Mouse (Mus musculus) heart, postnatal 25 days (tissue): ENCODE measurements around the gene Rnf115. TPM values are rescaled to one million over a fixed set of nuclear protein-coding genes. Genes with fewer than 3 reads are reported as not detected.
A peak's percentile ranks its signal among the peaks of the same experiment; 100 is the strongest.
"Not testable (repeated sequence)": the region's sequence is repeated elsewhere in the genome, so short reads cannot be mapped to it uniquely, and the experiment has no call there.

Experiments
- DNase-seq: peaks from one replicate; pipeline ENCODE4 v3.0.0; 2022; ENCODE audit warnings: low spot score
- intact Hi-C: fragments of 180-260 bp; cut with DNase I; formaldehyde crosslinking; loops from one replicate; pipeline ENCODE4 v1.15.1; 2025
- total RNA-seq, 2 experiments: library from RNA; stranded (reverse); gene quantifications; 2 replicates each; pipeline ENCODE4 v1.2.3; 2021

Gene Rnf115
- 10 to 100 TPM; 22.8 to 23.3 TPM for total RNA-seq

DNA sequence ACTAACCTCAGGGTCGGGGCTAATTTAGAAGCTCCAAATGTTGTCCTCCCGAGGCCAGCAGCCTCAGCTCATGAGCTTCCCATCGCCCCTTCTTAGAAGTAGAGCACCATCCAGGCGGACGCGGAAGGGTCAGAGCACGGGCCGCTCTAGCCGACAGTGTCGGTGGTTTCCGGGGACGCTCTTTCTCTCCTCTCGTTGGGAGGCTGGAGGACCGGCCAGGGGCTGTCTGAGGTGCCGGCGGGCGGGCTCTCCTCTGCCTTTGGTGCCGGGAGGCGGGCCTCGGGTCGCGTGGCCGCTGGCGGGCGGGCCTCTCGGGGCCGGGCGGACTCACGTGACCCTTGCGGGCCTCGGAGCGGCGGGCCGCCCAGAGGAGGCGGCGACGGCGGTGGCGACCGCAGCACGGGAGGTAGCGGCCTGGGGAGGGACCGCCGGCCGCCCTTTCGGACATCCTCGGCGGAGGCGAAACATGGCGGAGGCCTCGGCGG lies at the start of gene Rnf115, which contains the start of gene Polr3c:
TSS of gene Rnf115 (plus strand) at position 322 of the 485 bp plus-strand sequence.
TSS of gene Polr3c (minus strand) at position 286 of the 485 bp plus-strand sequence.
- peak; percentile 97 for DNase-seq
- intact Hi-C loops = loop anchor here (2.0 to 5.0 kb wide), 2 partner anchors 31 to 55 kb away; partner anchors contain the start of gene Pias3

DNA sequence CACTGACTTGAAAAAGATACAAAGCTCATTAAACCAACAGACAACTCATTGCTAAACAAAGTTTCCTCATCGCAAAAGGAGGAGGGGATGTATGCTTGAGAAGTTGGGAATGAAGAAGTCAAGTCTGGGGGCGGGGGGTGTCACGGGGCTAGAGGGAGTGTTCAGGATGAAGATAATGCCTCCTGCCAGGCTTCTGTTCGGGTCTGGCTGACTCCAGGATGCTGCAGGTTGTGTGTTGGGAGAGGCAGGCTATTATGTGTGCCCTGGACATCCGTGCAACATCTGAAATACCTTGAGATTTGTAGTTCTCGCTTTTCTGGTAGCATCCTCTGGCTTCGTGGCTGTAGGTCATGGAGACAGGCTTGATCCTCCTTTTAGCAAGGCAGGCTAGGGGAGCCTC lies 49.0 kb upstream of the Rnf115 start:
- intact Hi-C loops = no loop called here
- DNase-seq = no peak

DNA sequence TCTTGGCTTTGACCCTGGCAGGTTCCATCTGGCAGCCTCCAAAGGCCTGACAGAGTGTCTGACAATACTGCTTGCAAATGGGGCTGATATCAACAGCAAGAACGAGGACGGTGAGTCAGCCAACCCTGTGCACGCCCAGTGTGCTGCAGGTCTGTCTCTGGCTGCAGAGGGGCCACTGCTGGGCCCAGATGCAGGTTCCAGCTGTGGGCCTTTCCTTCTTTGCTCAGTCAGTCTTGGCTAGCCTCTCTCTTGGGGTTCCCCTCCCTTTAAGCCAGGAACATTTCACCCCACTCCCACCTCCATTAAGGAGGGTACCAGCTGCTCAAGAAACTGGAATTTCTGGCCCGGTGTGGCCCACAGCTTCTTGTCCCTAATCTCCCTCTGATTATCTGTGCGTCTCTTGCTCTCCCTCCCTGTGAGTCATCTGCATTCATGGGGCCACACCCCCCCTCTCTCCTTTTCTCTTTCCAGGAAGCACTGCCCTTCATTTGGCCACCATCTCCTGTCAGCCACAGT lies 48.2 kb upstream of the Rnf115 start:
- intact Hi-C loops = no loop called here
- DNase-seq = no peak

DNA sequence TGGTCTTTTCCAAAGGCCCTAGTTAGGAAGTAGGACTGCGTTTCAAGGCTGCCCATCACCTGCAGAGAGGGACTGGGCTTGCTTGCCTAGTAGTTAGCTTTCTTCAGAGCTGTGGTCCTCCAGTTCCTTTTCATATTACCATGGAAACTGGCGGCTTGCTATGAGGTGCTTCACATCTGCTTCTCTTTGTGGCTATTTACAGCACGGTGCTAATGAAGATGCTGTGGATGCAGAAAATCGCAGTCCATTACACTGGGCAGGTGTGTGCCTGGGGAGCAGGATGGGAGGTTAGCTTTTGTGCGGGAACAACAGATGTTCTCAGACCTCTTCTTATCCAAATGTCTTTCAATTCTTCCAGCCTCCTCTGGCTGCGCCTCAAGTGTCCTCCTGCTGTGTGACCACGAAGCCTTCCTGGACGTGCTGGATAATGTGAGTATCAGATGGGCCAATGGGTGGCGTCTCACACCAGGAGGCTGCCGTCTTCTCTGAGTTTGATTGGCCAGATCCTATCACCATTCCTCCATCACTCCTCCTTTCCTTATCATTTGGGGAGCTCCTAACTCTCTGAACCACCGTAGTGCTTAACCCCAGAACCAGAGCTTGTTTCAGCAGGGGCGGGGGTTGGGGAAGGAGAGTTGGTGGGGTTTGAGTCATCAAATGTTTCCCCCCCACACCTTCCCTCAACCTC lies 47.1 kb upstream of the Rnf115 start:
- no peak for DNase-seq
- intact Hi-C loops = no loop called here

DNA sequence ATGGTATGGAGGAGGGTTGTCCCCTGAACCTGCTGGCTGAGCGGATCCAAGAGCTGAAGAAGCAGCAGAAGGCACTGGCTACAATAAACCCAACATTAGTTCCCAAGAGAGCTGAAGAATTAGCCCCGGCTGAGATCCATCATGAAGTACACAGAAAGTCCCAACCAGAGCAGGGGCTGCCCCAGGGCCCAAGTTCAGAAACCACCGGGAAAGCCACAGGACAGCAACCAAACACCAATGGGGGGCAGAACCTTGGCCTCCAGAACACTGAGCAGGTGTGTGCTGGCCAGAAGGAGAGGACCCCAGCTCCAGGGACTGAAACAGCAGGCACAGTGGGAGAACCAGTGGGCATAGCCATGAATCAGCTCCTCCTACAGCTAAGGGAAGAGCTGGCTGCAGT lies 44.0 kb upstream of the Rnf115 start:
- intact Hi-C loops = no loop called here

DNA sequence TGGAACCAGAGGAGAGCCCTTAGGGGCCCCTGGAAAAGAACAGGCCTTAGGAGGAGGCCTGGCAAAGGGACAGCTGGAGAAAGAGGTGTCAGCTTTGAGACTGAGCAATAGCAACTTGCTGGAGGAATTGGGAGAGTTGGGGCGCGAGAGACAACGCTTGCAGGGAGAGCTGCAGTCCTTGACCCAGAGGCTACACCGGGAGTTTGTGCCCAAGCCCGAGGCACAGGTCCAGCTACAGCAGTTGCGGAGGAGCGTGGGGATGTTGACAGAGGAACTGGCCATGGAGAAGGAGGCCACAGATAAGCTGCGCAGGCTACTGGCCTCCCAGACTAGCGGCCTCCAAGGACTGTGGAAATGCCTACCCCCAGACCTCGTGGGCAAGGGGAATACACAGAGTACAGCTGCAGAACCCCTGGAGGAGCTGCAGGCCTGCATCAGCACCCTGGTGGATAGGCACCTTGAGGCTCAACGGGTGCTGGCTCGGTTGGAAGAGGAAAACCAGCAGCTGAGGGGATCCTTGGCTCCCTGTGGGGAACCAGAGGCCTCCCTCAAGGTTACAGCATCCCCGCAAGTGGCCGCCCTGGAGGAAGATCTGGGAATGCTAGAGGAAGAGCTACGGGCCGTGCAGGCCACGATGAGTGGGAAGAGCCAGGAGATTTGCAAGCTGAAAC lies 43.2 kb upstream of the Rnf115 start:
- no peak for DNase-seq
- intact Hi-C loops = no loop called here

More for the DNA sequence above, 44.0 kb upstream of the Rnf115 start:
- no peak for DNase-seq

DNA sequence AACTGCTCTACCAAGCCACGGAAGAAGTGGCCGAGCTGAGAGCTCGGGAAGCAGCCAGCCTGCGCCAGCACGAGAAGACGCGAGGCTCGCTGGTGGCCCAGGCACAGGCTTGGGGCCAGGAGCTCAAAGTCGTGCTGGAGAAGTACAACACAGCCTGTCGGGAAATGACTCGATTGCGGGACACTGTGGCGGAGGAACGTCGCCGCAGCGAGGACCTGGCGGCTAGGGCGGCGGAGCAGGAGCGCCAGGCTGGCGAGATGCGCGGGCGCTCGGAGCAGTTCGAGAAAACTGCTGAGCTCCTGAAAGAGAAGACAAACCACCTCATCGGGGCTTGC lies 42.7 kb upstream of the Rnf115 start:
- DNase-seq = no peak
- intact Hi-C loops = no loop called here

DNA sequence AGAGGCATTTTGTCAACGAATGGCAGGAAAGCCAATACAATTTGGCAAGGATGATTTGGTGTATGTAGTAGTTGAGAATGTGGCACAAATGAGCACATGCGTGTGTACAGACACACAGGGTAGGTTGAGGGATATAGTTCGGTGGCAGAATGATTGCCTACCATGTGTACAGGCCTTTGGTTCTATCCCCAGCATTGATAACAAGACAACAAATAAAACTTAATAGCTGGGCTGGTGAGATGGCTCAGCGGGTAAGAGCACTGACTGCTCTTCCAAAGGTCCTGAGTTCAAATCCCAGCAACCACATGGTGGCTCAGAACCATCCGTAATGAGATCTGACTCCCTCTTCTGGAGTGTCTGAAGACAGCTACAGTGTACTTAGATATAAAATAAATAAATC lies 41.4 kb upstream of the Rnf115 start:
- intact Hi-C loops, DNase-seq: not testable (repeated sequence)

DNA sequence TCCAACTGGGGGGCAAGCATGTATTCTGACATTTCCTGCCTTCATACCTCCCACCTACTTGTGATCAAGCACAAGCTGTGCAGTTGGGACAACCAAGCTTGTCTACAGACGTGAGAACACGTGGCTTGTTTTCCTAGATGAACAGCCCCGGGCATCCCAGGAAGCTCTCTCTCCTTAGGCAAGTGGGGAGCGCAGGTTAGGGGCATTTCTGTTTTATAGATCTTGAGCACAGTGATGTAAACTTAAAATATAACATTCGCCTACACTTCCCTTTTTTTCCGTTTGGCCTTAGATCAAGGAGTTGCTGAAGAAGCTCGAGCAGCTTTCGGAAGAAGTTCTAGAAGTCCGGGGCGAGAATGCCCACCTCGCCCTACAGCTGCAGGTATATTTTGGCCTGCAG lies 38.6 kb upstream of the Rnf115 start:
- intact Hi-C loops = no loop called here
- DNase-seq = no peak

DNA sequence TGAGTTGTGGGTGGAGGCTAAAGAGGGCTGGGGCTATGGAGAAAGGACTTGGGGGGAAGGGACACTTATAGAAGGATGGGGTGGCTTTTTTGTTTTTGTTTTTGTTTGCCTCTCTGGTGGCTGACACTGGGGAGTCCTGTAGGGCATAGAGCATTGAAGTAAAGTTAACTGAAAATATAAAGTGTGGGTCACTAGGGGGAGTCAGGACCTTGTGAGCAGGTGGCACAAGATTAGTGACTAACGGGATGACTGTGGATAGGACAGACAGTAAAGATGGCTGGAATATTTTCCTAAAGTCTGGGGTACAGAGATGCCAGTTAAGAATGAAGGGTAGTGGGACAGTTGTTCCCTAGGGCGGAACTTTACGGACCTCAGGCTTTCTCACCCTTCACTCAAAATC lies 37.2 kb upstream of the Rnf115 start:
- intact Hi-C loops = no loop called here

DNA sequence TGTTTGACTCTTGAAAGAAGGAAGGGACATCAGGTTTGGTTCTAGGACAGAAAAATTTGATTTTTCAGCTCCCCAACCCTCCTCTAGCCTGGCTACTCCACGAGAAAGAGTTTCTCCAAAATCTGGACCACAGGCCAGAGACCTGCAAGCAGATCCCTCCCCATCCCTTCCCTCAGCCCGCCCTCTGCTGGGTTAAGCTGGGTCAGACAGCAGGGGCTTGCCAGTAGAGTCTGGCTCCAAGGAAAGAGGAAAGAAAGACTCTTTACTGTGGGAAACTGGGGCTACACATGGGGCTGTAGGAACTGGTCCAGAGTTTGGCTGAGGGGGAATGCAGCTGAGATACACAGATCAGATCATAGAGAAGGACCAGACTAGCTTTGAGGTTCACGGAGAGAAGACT lies 35.0 kb upstream of the Rnf115 start:
- intact Hi-C loops = loop anchor here (2.0 kb wide), 1 partner anchor 22 kb away; the partner anchor contains the start of gene Ankrd35
- DNase-seq = no peak

More for the DNA sequence above, 37.2 kb upstream of the Rnf115 start:
- DNase-seq = no peak

DNA sequence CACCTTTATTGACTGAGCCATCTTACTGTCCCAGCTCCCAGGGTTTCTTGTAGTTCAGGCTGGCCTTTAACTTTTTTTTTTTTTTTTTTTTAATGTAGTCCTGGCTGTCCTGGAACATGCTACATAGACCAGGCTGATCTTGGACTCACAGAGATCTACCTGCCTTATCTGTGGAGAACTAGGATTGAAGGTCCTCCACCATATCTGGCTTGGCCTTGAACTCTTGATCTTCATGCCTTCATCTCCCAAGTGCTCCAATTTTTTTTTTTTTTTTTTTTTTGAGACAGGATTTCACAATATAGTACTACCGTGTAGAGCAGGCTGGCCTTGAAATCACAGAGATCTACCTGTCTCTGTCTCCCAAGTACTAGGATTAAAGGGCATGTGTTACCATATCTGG lies 33.9 kb upstream of the Rnf115 start:
- no peak for DNase-seq
- intact Hi-C loops = loop anchor here (2.0 kb wide), 1 partner anchor 23 kb away; the partner anchor contains the start of gene Ankrd35

DNA sequence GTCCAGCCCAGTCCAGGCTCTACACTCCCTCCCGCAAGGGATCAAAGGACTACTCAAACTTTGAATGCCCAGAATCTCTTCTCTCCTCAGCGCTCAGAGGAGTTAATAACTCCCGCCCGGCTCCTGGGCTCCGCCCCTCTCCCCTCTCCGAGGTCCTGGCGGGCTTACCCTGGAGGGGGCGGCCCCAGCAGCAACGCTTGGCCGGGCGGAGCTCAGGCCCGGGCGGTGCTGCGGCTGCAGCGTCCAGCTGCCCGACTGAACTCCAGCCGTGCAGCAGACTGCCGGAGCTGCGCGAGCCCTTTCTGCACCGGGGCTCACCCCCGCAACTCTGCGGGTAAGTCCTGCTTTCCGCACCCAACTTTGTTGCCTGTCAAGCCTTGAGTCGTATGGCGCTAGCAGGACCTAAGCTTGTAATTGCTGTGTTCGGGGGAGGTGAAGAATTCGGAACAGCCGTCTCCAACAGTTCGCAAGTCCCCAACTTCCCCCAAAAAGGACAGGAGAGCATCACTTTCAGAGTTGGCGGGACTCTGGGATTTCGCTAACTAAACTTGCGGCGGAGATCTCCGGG lies 31.2 kb upstream of the Rnf115 start, which contains the start of gene Pias3:
TSS of gene Pias3 (plus strand) at position 187 of the 568 bp plus-strand sequence.
- DNase-seq = peak; percentile 81
- intact Hi-C loops = loop anchor here (2.0 kb wide), 1 partner anchor 31 kb away; the partner anchor contains the start of genes Polr3c and Rnf115

DNA sequence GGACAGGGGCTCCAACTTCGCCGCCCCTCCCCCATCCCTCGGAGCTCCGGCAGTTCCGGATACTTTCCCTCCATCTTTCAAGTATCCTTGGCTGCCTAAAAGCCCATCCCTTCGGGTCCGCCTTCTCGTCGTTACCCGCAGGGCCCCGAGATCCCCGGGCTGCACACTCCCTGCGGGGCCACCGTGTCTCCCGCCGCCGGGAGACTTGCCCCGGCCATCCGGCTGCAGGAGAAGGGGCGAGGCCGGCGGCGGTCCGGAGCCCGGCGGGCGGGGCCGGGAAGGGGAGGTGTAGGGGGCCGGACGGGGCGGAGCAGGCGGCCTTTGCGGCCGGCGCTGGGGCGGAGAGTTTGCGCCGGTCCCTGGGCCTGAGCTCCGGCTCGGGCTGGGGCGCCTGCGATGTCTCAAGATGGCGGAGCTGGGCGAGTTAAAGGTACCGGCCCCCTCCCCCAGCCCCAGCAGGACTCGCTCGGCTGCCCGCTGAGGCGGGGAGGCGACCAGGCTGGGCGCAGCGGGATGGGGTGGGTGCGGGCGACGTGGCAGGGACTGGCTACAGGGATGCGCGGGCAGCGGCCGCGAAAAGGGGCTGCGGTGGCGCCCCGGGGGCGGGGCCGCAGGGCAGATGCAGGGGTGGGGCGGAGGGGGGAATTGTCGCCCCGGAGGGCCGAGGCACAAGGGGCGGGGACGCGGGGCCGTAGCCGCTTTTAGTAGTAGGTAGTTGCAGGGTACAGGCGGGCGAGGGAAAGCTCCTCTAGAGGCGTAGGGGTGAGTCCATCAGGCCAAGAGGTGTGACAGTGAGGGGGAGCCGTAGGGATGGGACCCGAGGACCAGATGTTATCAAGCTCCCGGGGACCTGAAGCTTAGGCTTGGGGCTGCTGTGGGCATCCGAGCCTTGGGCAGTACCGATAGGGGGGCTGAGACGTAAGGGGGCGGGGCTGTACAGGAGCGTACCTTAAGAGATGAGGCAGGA lies 30.4 kb upstream of the Rnf115 start:
- intact Hi-C loops = loop anchor here (2.0 kb wide), 1 partner anchor 30 kb away; the partner anchor contains the start of genes Polr3c and Rnf115
- peak; percentile 89 for DNase-seq

DNA sequence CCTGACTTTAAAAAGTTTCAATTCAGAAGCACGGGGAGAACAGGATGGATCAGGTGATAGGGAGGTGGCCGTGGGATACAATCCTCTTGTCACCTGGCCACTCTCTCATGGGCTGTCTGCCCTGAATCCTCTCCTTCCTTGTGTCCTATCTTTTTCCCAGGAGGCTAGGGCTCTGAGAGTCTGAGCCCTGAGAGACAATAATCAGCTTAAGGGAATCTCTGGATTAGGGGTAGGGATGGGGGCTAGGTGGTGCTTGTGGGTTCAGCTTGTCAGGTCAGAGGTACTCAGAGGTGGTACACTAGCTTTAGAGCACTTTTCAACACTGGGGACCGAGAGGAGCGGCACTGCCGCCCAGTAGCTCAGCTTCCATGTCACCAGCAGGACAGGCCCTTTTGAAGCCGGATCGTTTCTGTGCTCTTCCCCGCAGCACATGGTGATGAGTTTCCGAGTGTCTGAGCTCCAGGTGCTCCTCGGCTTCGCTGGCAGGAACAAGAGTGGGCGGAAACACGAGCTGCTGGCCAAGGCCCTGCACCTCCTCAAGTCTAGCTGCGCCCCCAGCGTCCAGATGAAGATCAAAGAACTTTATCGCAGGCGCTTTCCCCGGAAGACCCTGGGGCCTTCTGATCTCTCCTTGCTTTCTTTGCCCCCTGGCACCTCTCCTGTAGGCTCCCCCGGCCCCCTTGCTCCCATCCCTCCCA lies 28.3 kb upstream of the Rnf115 start:
- intact Hi-C loops = no loop called here
- no peak for DNase-seq

DNA sequence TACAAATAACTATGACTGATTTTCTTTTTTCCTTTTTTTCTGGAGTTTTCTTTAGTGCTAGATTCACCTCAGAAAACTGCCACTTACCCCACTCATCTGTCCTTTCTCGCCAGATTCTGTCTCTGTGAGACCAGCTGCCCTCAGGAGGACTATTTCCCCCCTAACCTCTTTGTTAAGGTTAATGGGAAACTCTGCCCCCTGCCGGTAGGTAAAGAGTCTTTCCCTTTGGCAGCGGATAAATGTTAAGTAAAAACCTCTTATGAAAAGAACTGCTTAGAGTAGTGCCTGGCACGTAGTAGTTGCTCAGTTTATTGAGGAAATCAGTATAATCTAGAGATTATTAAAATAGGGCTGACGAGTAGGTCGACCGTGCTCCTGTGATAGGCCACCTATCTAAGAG lies 27.1 kb upstream of the Rnf115 start:
- DNase-seq = no peak
- intact Hi-C loops = no loop called here

DNA sequence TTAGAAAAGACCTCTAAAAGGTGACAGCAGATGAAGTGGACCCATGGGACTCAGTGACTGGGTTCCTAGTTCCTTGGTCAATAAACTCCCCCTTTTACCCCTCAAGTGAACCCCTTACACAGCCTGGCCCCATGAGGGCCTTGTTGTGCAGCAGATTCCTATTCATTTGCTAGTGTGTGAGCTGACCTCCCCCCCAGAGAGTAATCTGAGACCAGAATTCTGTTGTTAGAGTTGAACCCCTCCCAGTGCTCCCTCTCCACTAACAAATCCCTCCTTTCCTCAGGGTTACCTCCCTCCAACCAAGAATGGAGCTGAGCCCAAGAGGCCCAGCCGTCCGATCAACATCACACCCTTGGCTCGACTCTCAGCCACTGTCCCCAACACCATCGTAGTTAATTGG lies 26.5 kb upstream of the Rnf115 start:
- no peak for DNase-seq
- intact Hi-C loops = no loop called here

DNA sequence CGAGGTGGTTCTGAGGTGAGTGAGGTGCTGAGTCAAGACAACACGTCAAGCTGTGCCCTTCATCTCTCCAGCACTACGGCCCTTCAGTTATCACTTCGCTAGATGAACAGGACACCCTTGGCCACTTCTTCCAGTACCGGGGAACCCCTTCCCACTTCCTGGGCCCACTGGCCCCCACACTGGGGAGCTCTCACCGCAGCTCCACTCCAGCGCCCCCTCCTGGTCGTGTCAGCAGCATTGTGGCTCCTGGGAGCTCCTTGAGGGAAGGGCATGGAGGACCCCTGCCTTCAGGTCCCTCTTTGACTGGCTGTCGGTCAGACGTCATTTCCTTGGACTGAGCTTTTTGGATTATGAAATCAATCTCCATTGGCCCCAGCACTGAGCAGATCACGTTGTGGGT lies 22.7 kb upstream of the Rnf115 start:
- intact Hi-C loops = loop anchor here (5.0 kb wide), 2 partner anchors 37 to 62 kb away; no protein-coding TSS in a partner anchor
- DNase-seq = no peak

DNA sequence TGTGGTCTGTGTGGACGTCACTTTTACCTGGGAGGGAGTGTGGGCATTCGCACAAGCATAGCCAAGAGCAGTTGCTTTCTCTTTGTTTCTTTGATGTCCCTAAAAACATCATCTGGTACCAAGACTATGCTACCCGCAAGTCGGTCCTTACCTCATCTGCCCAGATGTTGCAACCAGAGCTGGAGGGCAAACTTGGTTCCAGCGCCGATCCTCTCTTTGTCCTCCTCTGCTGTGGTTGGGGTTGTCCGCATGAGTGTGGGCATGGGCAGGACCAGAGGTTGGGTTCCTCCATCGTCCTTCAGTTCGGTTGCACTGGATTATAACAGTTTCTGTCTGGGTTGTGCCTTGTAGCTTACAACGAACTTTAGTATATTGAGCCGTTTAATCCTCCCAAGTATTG lies 21.2 kb upstream of the Rnf115 start:
- intact Hi-C loops = loop anchor here (5.0 kb wide), 2 partner anchors 39 to 64 kb away; no protein-coding TSS in a partner anchor
- DNase-seq = no peak
